Mouse (Mus musculus): ENCODE data around the gene Cdh13.

DNA sequence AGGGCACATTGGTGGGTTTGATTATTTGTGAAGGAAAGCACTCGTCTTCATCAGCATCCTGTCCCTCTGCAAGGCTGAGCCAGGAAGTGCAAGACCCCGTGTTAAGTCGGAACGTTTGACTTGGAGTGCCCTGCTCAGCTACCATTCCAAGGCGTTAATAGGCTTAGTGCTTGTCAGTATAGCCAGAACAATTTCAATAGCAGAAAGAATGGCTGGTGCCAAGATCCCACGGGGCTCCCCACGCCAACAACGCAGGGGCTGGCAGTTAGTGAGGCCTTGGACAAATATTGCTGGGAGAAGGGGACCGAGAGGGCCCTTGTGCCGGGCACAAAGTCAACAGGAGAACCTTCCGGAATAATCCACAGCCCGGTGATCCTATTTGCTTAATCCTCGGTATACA, 897.1 kb downstream of the Cdh13 start:
- TF ChIP-seq CTCF (IDR thresholded peaks at IDR 0.05; ENCODE audit: low read depth) (no peak), EP300 (optimal IDR thresholded peaks at IDR 0.05) (no peak)

All from stomach, postnatal 0 days (tissue).